Mouse (Mus musculus) left cerebral cortex, adult 2 months (tissue): ENCODE results near the gene Agap1. TPM values are rescaled to one million over a fixed set of nuclear protein-coding genes. Genes with fewer than 3 reads are reported as not detected.

Experiments used
- DNase-seq, 2 experiments: peaks; one replicate each; pipeline ENCODE4 v3.0.0; 2021 to 2022; ENCODE audit warnings: low spot score in 2 of 2, mixed read lengths in 1 of 2; ENCODE audit errors: extremely low spot score in 1 of 2
- H3K27ac ChIP-seq: fragments of 200-600 bp; 2 replicates; pipeline ENCODE4 v1.8.1; 2022
- H3K4me3 ChIP-seq: fragments of 200-600 bp; 2 replicates; pipeline ENCODE4 v1.8.1; 2022
- CTCF ChIP-seq: fragments of 200-600 bp; IDR thresholded peaks from 2 replicates; pipeline ENCODE4 v1.8.1; 2022; ENCODE audit warnings: antibody characterized with exemption, mild to moderate bottlenecking, moderate library complexity
- intact Hi-C: fragments of 180-260 bp; cut with DNase I; formaldehyde crosslinking; loops from one replicate; pipeline ENCODE4 v1.15.1; 2025
- total RNA-seq, 2 experiments: library from RNA; stranded (reverse); gene quantifications; 2 replicates each; pipeline ENCODE4 v1.2.3; 2021

Gene Agap1
- total RNA-seq, 2 experiments from 2014 or later: 270 to 281 TPM

GRCm38 (mm10) chr1:89538163-89538946 lies 83.7 kb downstream of the Agap1 start:
- intact Hi-C loops: no loop called here
- no peak for DNase-seq
- no peak for TF ChIP-seq CTCF
- Histone ChIP-seq H3K27ac (no peak overlapping the region), H3K4me3 (no peak overlapping the region)

GRCm38 (mm10) chr1:89539127-89539526 lies 84.5 kb downstream of the Agap1 start:
- no peak overlapping the region for H3K4me3 ChIP-seq
- TF ChIP-seq CTCF: no peak
- DNase-seq: no peak
- H3K27ac ChIP-seq: no peak overlapping the region
- intact Hi-C loops: no loop called here

GRCm38 (mm10) chr1:89541151-89541550 lies 86.5 kb downstream of the Agap1 start:
- no peak for DNase-seq
- TF ChIP-seq CTCF: no peak
- no peak overlapping the region for H3K27ac ChIP-seq
- H3K4me3 ChIP-seq: no peak overlapping the region
- intact Hi-C loops: no loop called here

- H3K4me3 ChIP-seq: no peak overlapping the region
- TF ChIP-seq CTCF: no peak
- intact Hi-C loops: no loop called here
- no peak for DNase-seq
- no peak overlapping the region for H3K27ac ChIP-seq
Observed at GRCm38 (mm10) chr1:89542464-89542863, 87.9 kb downstream of the Agap1 start.

GRCm38 (mm10) chr1:89543312-89543711 lies 88.7 kb downstream of the Agap1 start:
- intact Hi-C loops: no loop called here
- DNase-seq: no peak
- Histone ChIP-seq H3K27ac (no peak overlapping the region), H3K4me3 (no peak overlapping the region)
- TF ChIP-seq CTCF: no peak

- no peak for TF ChIP-seq CTCF
- intact Hi-C loops: no loop called here
- DNase-seq: no peak
- no peak overlapping the region for H3K4me3 ChIP-seq
- H3K27ac ChIP-seq: no peak overlapping the region
Observed at GRCm38 (mm10) chr1:89544094-89544493, 89.5 kb downstream of the Agap1 start.

- Histone ChIP-seq H3K4me3 (no peak overlapping the region), H3K27ac (no peak overlapping the region)
- intact Hi-C loops: no loop called here
- TF ChIP-seq CTCF: no peak
- DNase-seq: no peak
Observed at GRCm38 (mm10) chr1:89545099-89545498, 90.5 kb downstream of the Agap1 start.

- no peak for DNase-seq
- Histone ChIP-seq H3K4me3 (no peak overlapping the region), H3K27ac (no peak overlapping the region)
- no peak for TF ChIP-seq CTCF
- intact Hi-C loops: no loop called here
Observed at GRCm38 (mm10) chr1:89547525-89548504, 93.2 kb downstream of the Agap1 start.

- Histone ChIP-seq H3K4me3 (no peak overlapping the region), H3K27ac (no peak overlapping the region)
- no peak for TF ChIP-seq CTCF
- DNase-seq: no peak
- intact Hi-C loops: no loop called here
Observed at GRCm38 (mm10) chr1:89550061-89550869, 95.7 kb downstream of the Agap1 start.

GRCm38 (mm10) chr1:89552470-89552869 lies 97.9 kb downstream of the Agap1 start:
- intact Hi-C loops: no loop called here
- DNase-seq: no peak
- Histone ChIP-seq H3K27ac (no peak overlapping the region), H3K4me3 (no peak overlapping the region)
- no peak for TF ChIP-seq CTCF

GRCm38 (mm10) chr1:89553791-89554190 lies 99.2 kb downstream of the Agap1 start:
- no peak for TF ChIP-seq CTCF
- H3K4me3 ChIP-seq: no peak overlapping the region
- H3K27ac ChIP-seq: no peak overlapping the region
- no peak for DNase-seq
- intact Hi-C loops: no loop called here
